Mouse (Mus musculus): ENCODE data around the gene Mmel1.

The Mmel1 gene

DNA sequence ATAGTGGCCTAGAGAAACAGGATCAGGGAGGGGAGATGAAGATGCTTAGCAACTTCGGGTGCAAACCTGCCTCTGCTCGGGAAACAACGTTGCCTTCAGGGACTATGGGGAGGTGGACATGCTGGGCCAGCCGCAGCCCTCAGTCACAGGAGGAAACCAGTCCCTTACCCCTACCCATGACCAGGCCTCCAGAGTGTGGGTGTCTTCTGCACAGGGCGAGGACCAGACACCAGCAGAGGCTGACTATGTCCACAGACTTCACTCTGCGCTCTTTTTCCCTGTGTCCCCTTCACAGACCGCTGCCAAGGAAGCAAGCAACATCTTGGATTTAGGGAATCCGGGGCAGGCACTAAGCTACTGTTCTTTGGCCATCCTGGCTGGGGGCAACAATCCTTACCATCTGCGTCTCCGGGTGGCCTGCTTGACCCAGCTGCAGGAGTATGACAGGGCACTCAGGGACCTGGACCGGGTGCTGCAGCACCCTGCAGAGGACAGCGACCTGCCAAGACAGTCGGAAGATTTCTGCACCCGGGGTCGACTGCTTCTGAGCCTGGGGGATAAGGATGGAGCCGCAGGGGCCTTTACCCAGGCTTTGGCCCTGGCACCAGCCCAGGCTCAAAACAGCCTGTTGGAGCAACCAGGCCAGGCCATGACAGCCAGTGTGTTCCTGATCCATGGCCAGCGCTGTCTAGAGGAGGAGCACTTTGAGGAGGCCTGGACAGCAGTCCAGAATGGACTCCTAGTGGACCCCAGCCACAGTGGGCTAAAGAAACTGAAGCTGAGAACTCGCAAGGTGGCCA is 4.2 kb upstream of the Mmel1 start:
- peak; percentile 49 for DNase-seq

DNA sequence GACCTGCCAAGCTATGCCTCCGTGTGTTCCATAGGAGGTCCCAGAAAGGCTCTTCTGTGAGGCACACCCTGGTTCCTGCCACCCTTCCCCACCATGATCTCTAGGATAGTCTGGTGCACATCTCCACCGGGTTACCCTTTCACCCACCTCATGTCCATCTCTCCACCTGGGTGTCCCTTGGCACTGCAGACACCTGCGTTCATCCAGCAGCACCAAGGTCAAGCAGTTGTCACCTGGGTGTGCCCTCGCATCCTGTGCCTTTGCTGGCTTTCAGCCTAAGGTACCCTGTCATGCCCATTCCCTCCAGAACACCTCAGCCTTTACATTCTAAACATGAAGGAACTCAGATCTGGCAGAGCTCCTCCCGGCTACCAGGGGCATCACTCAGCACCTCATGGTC is 3.0 kb upstream of the Mmel1 start:
- peak; percentile 38 for DNase-seq

DNA sequence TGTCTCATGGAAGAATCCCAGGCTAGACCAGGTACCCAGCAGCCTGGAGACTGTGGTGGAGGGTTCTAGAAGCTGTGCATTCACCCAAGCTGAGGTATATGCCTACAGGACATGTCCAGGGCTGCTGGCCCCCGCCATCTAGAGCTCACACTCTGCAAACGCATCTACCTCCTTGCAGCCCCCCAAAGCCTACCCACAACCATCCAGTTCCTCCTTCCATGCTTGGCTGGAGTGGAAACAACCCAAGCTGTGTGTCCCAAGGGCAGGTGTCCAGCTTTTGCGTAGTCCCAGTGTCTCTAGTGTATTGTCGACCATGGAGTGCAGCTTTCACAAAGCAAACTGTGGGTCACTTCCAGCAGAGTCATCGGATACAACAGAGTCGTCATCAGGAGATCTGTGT is 2.1 kb upstream of the Mmel1 start:
- DNase-seq: peak; percentile 19

DNA sequence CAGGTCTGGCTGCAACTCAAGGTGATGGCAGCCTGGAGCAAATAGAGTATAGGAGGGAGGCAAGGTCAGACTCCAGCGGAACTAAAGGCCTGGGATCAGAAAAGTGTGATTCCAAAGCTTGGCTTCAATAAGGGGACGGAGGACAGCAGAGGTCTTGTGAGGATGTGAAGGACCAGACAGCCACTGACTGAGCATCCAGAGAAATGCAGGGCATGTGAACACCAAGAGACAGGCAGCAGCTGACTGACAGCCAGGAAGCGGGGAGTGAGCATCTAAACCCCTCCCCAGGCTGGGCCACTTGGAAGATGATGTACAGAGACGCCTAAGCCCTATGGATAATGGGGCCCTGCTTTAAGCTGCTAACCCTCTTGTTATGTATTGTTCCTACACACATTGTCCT is 1.3 kb downstream of the Mmel1 start:
- no peak for DNase-seq

DNA sequence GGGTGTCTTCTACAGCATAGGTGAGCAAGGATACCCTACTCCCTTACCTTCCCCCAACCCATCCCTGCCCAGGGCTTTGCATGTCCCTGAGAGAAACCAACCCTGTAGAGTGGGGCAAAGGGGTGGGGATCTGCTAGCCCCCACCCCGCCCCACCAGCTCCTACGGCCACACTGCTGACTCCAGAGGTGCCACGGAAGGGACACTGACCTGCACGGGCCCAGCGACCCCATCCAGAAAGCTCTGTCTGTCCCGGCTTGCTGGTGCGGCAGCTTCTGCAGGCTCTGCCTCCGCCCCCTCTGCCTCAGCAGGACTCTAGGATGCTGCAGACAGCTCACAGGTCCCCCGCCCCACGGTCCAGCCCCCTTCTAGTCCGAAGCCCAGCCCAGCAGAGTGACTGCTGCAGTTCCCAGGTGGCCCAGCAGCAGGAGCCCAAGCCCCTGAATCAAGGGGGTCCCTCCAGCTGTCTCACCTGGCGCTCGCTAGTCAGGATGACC is 2.4 kb downstream of the Mmel1 start:
- no peak for DNase-seq

DNA sequence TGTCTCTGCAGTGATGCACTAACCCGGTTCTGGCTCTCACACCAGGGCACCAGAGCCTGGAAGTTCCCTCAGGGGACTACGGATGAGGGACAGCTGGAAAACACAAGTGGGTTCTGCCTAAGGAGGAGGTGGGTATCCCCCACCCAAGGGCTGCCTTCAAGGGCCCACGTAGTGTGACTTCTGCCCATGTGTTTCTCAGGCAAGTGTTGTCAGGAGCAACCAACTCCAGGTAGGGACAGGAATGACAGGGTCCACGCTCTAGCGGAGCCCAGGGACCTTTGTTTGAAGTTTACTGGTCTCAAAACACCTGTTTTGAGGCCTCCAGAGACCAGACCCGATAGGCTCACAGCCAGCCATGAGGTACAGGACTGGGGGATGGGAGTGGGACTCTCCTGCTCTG is 3.8 kb downstream of the Mmel1 start:
- DNase-seq: no peak

DNA sequence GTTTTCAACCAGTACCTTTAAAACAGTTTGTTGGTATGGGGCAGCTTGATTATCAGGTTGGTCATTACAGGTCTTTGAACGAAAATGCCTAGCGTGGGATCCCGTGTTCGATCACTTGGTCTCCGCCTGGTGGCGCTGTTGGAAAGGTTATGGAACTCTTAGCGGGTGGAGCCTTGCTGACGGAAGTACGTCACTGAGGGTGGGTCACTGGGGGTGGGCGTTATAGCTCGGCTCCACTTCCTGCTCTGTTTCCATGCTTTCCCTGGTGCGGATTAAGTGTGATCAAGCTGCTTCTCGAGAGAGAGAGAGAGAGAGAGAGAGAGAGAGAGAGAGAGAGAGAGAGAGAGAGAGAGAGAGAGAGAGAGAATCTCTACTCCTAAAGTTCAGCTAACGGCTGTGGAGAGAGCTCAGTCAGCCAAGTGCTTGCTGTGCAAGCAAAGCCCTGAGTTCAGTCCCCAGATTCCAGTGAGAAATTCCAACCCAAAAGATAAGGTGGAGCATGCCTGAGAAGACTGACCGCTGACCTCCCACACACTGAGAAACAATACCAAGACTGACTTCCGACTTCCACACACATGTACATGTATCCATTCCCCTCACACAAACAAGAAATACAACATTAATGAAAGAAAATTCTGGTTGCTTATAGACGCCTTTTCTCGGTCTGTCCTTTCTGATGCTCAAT is 8.6 kb downstream of the Mmel1 start:
- DNase-seq: peak; percentile 91

DNA sequence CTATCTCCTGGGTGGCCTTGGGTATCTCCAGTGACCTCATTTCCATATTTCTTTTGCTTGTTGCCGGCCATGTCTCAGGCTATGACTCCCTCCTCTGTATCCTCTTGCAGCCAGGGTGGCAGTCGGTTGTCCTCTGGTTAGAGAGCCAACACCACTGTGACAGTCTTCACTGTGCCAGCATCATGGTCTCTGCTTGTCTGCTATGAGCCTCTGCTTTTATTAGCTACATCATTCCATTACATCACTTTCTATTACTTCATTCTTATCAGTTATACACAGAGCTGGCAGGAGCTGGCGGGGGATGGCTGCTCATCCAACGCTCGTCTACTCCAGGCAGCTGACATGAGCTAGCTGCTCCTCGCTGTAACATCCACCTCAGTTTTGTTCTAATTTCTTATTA is 11.3 kb downstream of the Mmel1 start:
- no peak for DNase-seq

DNA sequence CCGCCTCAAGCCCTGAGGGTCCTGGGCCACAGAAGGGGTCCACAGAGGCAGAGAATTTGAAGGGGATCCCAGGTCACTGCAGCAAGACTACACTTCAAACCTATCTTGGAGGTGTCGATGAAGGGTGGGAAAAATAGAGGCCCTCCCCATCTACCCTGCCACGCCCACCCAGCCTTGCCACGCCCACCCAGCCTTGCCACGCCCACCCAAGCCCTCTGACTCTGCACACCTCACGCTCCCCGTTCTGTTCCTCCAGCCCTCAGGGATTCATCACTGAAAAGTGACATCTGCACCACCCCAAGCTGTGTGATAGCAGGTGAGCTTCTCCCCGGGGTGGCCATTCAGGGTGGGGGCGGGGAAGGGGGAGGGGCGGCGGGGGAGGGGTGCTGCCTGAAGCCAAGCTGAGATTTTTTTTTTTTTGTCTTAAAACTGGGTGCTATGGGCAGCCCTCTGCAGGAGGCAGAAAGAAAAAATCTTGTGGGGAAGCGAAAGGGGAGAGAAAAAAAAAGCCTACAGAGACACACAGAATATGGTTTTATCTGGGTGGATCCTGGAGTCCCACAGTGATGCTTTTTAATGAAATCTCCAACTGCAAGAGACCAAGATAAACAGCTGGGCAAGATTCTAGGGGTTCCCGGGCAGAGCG is 12.8 kb downstream of the Mmel1 start:
- DNase-seq: no peak

DNA sequence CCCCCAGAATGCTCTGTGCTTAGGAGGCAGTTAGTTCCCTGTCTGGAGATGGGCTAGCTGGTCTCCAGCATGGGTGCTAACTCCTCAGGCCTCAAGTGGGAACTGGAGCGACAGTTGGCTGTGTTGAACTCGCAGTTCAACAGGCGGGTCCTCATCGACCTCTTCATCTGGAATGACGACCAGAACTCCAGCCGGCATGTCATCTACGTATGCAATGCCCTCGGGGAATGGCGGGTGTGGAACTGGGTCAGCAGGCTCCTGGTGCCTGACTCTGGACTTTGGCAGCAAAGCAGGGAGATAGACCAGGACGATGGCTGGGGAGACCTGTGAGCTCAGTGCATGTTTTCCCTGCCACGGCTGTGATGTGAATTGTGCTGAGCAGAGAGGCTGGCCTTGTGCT is 16.0 kb downstream of the Mmel1 start:
- DNase-seq: no peak

DNA sequence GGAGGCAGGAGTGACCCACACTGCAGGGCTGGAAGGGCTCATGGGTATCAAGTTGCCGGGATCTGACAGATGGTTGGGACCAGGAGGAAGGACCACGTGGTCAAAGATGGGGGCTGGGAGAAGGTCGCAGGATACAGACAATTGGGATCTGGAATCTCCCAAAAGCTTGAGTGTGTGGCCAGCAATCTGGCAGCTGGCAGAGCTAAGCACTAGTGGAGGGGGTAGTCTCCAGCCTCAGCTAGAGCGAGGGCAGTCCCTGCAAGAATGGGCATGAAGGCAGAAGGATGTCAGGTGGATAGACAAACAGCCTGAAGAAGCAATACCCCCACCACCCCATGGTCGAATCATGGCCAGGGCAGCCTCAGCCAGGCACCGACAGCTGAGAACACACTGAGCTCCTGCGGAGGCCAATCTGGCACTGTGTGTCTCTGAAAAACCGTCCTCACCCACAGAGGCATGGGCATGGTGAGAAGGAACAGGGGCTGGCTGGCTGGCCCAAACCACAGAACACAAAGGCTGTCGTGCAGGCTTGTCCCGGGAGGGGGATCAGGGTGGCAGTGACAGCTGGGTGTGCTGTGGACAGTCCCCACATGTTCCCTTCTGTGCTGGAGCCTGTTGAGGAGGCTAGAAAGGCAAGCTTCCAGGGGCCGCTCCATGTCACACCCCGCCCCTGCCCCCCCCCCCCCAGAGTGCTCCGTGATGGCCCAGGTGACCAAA is 17.6 kb downstream of the Mmel1 start:
- DNase-seq: peak; percentile 78

DNA sequence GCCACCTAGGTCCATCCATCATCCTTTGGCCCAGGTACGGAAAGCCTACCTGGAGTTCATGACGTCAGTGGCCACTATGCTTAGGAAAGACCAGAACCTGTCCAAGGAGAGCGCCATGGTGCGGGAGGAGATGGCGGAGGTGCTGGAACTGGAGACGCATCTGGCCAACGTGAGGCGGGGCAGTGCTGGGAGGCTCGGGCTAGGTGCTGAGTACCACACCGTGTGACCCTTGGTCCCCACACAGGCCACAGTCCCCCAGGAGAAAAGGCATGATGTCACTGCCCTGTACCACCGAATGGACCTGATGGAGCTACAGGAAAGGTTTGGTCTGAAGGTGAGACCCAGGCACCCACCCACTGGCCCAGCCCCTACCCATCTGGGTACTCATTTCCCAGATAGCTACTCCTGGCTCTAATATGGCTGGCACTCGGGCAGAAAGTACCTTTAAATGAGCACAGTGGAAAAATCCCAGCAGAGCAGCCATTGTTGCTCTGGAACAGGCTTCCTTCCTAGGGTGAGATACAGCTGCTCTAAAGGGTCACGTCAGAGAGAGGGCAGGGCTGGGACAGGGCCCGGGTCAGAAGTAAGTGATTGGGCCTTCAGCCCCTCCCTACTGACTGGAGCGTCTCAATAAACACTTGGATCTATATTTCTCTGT is 18.3 kb downstream of the Mmel1 start:
- no peak for DNase-seq

DNA sequence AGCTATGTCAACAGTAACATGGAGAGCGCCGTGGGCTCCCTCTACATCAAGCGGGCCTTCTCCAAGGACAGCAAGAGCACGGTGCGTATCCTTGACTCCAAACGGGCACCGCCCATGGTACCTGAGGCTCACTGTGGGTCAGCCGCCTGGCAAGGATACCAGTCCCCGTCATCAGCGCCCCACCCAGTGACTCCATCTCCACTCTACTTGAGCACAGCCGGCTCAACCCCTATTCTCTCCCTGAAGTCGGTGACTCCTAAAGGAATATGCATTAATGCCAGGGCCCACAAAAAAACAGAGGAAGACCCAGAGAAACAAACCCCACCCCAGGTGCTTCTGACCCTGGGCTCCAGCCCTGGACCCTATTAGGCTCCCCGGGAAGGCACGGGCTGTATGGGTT is 21.5 kb downstream of the Mmel1 start:
- no peak for DNase-seq

DNA sequence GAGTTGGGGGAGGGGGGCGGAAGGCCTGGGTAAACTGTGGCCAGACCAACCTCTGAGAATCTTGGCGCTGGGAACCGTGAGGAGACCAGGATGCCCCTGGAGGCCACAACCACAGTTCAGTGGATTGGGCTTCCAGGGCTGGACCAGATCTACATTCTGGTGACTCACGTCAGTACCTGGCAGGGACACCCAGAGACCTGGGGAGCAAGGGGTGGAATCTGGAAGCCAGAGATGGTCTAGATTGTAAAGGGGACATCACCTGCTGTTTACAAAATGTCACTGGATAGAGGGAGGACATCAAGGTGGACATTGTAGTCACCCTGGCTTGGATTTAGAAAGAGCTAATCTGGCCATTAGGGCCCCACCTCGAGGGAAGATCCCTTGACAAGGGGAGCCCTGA is 26.2 kb downstream of the Mmel1 start:
- peak; percentile 39 for DNase-seq

DNA sequence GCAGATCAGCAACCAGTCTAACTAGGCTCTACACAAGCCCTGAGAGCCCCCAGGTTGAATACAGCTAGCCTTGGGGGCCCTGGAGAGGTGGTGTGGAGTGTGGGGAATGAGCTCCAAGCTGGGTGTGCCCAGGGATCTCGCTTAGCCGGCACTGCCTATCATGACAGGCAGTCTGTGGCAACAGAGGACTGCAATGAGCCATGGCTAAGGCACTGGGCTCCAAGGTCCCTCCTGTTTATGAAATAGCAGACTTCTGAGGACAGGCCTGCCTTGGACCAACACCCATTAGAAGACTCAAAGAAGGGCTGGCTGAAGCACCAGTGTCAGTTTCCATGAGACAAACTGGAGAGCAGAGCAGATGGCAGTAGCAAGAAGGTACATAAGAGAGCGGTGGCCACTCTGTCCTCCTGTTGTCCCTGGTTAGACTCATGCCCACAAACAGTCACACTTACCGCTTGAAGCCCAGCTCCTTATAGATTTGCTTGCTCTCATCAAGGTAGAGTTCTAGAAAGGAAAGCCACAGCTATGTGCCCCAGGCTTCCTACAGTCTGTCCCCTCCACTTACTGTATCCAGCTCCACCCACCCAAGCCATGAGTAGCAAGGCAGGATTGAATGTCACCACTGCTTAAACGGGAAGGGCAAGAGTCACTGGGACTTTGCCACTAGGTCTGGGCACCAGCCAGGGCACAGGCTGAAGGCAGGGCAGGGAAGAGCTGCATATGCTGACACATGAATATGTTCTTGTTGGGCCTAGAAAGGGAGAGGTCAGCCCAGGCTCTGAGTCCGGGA is 28.5 kb downstream of the Mmel1 start:
- DNase-seq: peak; percentile 55

DNA sequence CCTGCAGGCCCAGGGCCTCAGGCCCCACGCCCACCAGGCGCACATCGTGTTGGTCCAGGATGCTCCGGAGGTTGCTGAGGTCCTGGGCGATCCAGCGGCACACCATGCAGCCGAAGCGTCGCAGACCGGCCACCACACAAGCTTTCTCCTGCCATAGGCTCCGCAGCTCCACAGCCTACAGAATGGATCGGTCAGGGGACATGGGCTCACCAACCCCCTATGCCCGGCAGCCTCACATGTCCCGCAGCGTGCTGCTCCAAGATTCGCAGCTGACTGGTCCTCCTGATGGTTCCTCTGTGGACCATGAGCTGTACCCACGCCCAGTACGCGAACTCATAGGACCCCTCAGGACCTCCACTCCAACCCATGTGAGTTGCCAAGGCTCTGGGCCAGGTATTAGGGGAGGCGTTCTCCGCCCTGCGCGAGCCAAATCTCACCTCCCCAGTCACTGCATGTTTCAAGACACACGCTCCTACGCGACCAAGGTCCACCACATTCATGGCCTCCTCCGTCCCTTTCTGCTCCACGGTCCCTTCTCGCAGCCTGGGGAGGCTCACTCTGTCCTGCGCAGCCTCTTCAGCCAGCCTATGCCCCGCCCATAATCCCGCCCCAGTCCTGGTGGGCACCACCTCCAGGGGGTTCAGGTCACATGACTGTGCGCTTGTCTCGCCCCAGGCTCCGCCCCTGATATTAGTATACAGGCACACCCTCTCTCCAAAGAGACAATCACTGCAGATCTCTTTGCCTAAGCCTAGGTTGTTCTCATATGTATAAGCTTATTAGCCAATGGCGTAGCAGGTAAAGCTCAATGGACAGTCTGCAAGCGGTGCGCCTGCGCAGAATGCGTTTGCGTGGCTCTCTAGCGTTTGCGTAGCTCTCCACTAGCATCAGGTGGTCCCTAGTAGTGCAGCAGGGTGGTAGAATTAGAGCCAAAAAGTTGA is 29.4 kb downstream of the Mmel1 start, which contains the start of gene Fam213b:
Fam213b (minus strand) TSS at position 630 of the 941 bp plus-strand sequence.
- peak; percentile 91 for DNase-seq

DNA sequence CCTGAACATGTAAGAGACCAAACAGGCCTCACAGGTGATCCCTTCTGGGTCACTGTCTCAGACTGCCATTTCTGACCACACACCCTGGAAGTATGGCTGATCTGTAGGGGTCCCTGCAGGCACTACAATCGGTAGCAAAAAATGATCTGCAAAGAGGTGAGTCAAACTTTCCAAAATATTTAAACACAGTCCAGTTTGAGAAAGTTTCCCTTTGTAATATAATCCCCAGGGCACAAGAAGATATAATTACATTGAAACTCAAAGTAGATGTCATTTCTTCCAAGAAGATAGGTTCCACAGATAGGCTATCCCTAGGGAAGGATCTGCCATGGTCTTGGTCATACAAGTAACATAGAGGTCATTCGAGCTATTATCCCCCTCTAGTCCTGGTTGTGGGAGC is 33.0 kb downstream of the Mmel1 start:
- no peak for DNase-seq

DNA sequence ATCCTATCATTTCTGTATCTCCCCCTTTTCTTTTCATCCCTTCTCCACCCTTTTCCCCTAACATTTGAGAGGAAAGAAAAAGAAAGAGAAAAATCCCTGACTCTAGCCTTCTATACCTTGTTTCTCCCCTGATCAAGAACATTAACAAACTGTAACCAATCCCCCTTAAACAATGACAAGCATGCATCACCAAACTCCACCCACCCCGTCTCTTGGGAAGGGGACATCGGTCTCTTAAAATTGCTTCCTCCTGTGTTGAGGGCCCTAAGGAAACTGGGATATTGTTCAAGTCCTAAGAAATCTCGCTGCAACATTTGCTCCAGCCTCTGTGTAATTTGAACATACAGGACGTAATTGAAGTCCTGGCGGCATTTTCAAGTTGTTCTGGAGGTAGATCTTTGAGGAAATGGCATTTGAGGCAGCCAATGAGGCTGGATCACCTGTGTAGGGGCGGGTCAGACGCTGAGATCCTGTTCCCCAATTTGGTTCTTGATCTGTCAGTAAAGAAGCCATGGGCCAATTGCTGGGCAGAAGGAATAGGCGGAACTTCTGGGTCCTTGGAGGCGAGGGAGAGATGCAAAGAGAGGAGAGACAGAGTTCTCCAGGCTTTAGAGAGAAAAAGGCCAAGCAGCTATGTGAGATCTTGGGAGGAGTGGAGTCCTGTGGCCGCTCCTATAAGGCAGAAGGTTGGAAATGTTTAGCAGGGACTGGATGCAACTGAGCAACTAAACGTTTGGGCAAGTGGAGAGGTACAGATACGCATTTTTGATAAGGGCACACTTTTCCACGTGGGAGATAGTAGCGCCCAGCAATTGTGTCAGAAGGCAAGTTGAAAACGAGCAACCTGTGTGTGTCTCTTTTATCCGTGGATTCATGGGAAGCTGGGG is 35.0 kb downstream of the Mmel1 start:
- peak; percentile 95 for DNase-seq

DNA sequence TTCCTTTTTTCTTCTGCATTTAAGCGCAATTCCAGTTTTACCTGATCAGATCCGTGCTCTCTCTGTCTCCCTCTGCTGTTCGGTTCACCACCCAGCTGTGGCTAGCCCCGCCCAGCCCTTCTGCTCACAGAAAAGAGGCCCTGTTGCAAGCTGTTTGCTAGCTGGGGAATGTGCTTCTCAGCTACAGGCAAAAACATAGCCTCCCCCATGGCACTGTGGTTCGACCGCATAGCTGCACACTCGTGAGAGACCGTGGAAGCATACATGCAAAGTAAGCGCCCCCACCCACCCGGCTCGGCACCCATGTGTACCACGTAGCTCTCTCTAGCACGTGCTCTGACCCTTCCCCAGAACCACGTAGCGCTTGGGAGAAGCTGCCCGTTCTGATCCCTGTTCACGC is 38.4 kb downstream of the Mmel1 start:
- DNase-seq: peak; percentile 83
